Mouse (Mus musculus): ENCODE results near the gene Fbxl17. TPM values are rescaled to one million over a fixed set of nuclear protein-coding genes. Genes with fewer than 3 reads are reported as not detected.

Gene Fbxl17
- polyA plus RNA-seq, 1 experiment: 5.9 TPM

GRCm38 (mm10) chr17:63168019-63168788 is 331.6 kb downstream of the Fbxl17 start:
- WGBS: 77% methylated on average over 5 of the region's 5 CpGs
- 0 out of 2 replicates have a peak, but pooled peaks cover 3% of the 10 kb centered on the region for H3K36me3 ChIP-seq (ENCODE audit: control insufficient read depth, insufficient read depth, low read length)
- no peak overlapping the region for H3K27ac ChIP-seq (ENCODE audit: insufficient read depth, low read depth, low read length)
- TF ChIP-seq CTCF (IDR thresholded peaks at IDR 0.05; ENCODE audit: extremely low read depth, insufficient read length, insufficient replicate concordance, low read depth, low read length) (no peak), POLR2A (IDR thresholded peaks at IDR 0.05; ENCODE audit: low read depth, low read length) (no peak)
- H3K4me3 ChIP-seq (ENCODE audit: low read depth, low read length): no peak overlapping the region
- no peaks in the 10 kb centered on the region for H3K4me1 ChIP-seq (ENCODE audit: control insufficient read depth, insufficient read depth, insufficient read length, low read length)
- no peaks in the 10 kb centered on the region for H3K27me3 ChIP-seq (ENCODE audit: control insufficient read depth, insufficient read depth, low read length)

DNA sequence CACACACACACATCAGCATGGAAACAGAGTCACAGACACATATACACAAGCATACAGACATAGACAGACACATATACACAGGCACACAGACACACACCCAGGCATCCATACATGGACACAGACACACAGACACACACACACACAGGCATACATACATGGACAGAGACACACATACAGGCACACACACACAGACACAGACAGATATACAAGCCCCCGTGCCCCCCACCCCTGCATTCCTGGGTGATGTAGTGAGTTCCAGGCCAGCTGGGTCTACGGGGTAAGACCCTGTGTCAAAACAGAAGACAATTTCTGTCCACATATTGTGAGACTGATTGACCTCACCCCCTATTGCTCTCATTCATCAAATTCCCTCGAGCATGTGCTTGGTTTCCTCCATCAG is 332.6 kb downstream of the Fbxl17 start:
- 91% methylated on average over 3 of the region's 3 CpGs for WGBS
- 0 out of 2 replicates have a peak, but pooled peaks cover 3% of the 10 kb centered on the region for H3K36me3 ChIP-seq (ENCODE audit: control insufficient read depth, insufficient read depth, low read length)
- H3K4me3 ChIP-seq (ENCODE audit: low read depth, low read length): no peak overlapping the region
- no peaks in the 10 kb centered on the region for H3K4me1 ChIP-seq (ENCODE audit: control insufficient read depth, insufficient read depth, insufficient read length, low read length)
- no peak overlapping the region for H3K27ac ChIP-seq (ENCODE audit: insufficient read depth, low read depth, low read length)
- no peak for TF ChIP-seq POLR2A (IDR thresholded peaks at IDR 0.05; ENCODE audit: low read depth, low read length)
- TF ChIP-seq CTCF (IDR thresholded peaks at IDR 0.05; ENCODE audit: extremely low read depth, insufficient read length, insufficient replicate concordance, low read depth, low read length): no peak
- H3K27me3 ChIP-seq (ENCODE audit: control insufficient read depth, insufficient read depth, low read length): no peaks in the 10 kb centered on the region

DNA sequence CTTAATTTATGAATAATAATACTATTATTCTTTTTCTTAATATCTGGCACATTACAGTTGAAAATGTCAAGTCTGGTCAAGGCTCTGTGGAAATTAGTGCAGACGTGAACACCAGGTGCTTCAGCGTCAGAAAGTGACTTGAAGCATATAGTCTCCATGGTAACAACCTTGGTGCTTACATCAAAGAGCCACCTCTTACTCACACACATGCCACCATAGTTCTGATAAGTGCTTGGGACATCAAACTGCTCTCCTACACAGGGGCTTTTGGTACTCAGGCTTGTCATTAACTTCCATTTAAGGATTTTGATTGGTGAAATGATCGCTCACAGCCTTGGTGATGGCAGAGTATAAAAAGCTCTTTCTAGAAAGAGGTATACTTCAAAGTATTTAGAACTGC is 333.1 kb downstream of the Fbxl17 start:
- Histone ChIP-seq H3K4me3 (ENCODE audit: low read depth, low read length) (no peak overlapping the region), H3K36me3 (ENCODE audit: control insufficient read depth, insufficient read depth, low read length) (0 out of 2 replicates have a peak, but pooled peaks cover 3% of the 10 kb centered on the region), H3K27me3 (ENCODE audit: control insufficient read depth, insufficient read depth, low read length) (no peaks in the 10 kb centered on the region), H3K4me1 (ENCODE audit: control insufficient read depth, insufficient read depth, insufficient read length, low read length) (no peaks in the 10 kb centered on the region), H3K27ac (ENCODE audit: insufficient read depth, low read depth, low read length) (no peak overlapping the region)
- TF ChIP-seq POLR2A (IDR thresholded peaks at IDR 0.05; ENCODE audit: low read depth, low read length): no peak
- TF ChIP-seq CTCF (IDR thresholded peaks at IDR 0.05; ENCODE audit: extremely low read depth, insufficient read length, insufficient replicate concordance, low read depth, low read length): no peak
- 84% methylated on average over 3 of the region's 3 CpGs for WGBS

GRCm38 (mm10) chr17:63165847-63166246 is 334.0 kb downstream of the Fbxl17 start:
- no peaks in the 10 kb centered on the region for H3K27me3 ChIP-seq (ENCODE audit: control insufficient read depth, insufficient read depth, low read length)
- H3K36me3 ChIP-seq (ENCODE audit: control insufficient read depth, insufficient read depth, low read length): 0 out of 2 replicates have a peak, but pooled peaks cover 3% of the 10 kb centered on the region
- no peak overlapping the region for H3K27ac ChIP-seq (ENCODE audit: insufficient read depth, low read depth, low read length)
- 93% methylated on average over 13 of the region's 13 CpGs for WGBS
- no peak overlapping the region for H3K4me3 ChIP-seq (ENCODE audit: low read depth, low read length)
- H3K4me1 ChIP-seq (ENCODE audit: control insufficient read depth, insufficient read depth, insufficient read length, low read length): no peaks in the 10 kb centered on the region
- TF ChIP-seq CTCF (IDR thresholded peaks at IDR 0.05; ENCODE audit: extremely low read depth, insufficient read length, insufficient replicate concordance, low read depth, low read length): no peak
- no peak for TF ChIP-seq POLR2A (IDR thresholded peaks at IDR 0.05; ENCODE audit: low read depth, low read length)

- 94% methylated on average over 1 of the region's 1 CpGs for whole genome bisulfite sequencing
- Histone ChIP-seq H3K4me3 (ENCODE audit: low read depth, low read length) (no peak overlapping the region), H3K27ac (ENCODE audit: insufficient read depth, low read depth, low read length) (no peak overlapping the region), H3K36me3 (ENCODE audit: control insufficient read depth, insufficient read depth, low read length) (0 out of 2 replicates have a peak, but pooled peaks cover 3% of the 10 kb centered on the region), H3K4me1 (ENCODE audit: control insufficient read depth, insufficient read depth, insufficient read length, low read length) (no peaks in the 10 kb centered on the region), H3K27me3 (ENCODE audit: control insufficient read depth, insufficient read depth, low read length) (no peaks in the 10 kb centered on the region)
- no peak for TF ChIP-seq CTCF (IDR thresholded peaks at IDR 0.05; ENCODE audit: extremely low read depth, insufficient read length, insufficient replicate concordance, low read depth, low read length)
- no peak for TF ChIP-seq POLR2A (IDR thresholded peaks at IDR 0.05; ENCODE audit: low read depth, low read length)
These were observed 335.5 kb downstream of the Fbxl17 start for GRCm38 (mm10) chr17:63164289-63164688.

DNA sequence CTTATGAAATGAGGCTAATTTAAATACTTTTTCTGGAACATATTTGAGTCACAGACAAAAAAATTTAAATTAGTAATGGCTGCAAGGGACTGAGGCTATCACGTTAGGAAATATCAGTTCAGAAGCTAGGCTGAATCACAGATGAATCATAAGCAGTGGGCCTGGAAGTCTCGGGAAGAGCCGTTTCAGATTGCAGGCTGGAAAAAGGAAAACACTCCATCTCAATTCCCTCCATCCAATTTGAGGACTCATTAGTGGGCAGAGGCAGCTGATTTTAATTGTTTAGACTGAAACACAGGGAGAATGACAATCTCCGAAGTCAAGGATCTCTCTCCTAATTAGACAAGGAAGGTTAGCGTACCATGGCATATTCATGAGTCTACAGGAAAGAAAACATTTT is 337.9 kb downstream of the Fbxl17 start:
- Histone ChIP-seq H3K27me3 (ENCODE audit: control insufficient read depth, insufficient read depth, low read length) (no peaks in the 10 kb centered on the region), H3K4me1 (ENCODE audit: control insufficient read depth, insufficient read depth, insufficient read length, low read length) (no peaks in the 10 kb centered on the region), H3K27ac (ENCODE audit: insufficient read depth, low read depth, low read length) (no peak overlapping the region), H3K4me3 (ENCODE audit: low read depth, low read length) (no peak overlapping the region), H3K36me3 (ENCODE audit: control insufficient read depth, insufficient read depth, low read length) (0 out of 2 replicates have a peak, but pooled peaks cover 3% of the 10 kb centered on the region)
- 86% methylated on average over 5 of the region's 5 CpGs for WGBS
- TF ChIP-seq CTCF (IDR thresholded peaks at IDR 0.05; ENCODE audit: extremely low read depth, insufficient read length, insufficient replicate concordance, low read depth, low read length) (no peak), POLR2A (IDR thresholded peaks at IDR 0.05; ENCODE audit: low read depth, low read length) (no peak)

GRCm38 (mm10) chr17:63159196-63159595 is 340.6 kb downstream of the Fbxl17 start:
- TF ChIP-seq POLR2A (IDR thresholded peaks at IDR 0.05; ENCODE audit: low read depth, low read length) (no peak), CTCF (IDR thresholded peaks at IDR 0.05; ENCODE audit: extremely low read depth, insufficient read length, insufficient replicate concordance, low read depth, low read length) (no peak)
- Histone ChIP-seq H3K4me1 (ENCODE audit: control insufficient read depth, insufficient read depth, insufficient read length, low read length) (no peaks in the 10 kb centered on the region), H3K27ac (ENCODE audit: insufficient read depth, low read depth, low read length) (no peak overlapping the region), H3K4me3 (ENCODE audit: low read depth, low read length) (no peak overlapping the region), H3K36me3 (ENCODE audit: control insufficient read depth, insufficient read depth, low read length) (no peaks in the 10 kb centered on the region), H3K27me3 (ENCODE audit: control insufficient read depth, insufficient read depth, low read length) (no peaks in the 10 kb centered on the region)
- WGBS: 78% methylated on average over 7 of the region's 7 CpGs

Measured in small intestine, adult 2 months (tissue).